Mouse (Mus musculus) myocyte (in vitro differentiated cells): ENCODE measurements around the gene Dlg2. TPM values are rescaled to one million over a fixed set of nuclear protein-coding genes. Genes with fewer than 3 reads are reported as not detected.

Source experiments
- H3K27me3 ChIP-seq: one replicate; pipeline ENCODE4 v1.6.1; 2011; ENCODE audit not compliant: control insufficient read depth, insufficient read depth, insufficient read length
- H3K36me3 ChIP-seq: one replicate; pipeline ENCODE4 v1.6.1; 2011; ENCODE audit not compliant: control insufficient read depth, insufficient read depth
- H3K4me2 ChIP-seq: one replicate; pipeline ENCODE4 v1.6.1; 2011; ENCODE audit warnings: low read depth, control low read depth
- H3K4me3 ChIP-seq: one replicate; pipeline ENCODE4 v1.5.1; 2011; ENCODE audit warnings: mild to moderate bottlenecking, control low read depth, moderate library complexity
- H3K79me2 ChIP-seq: one replicate; pipeline ENCODE4 v1.6.1; 2011; ENCODE audit not compliant: control insufficient read depth, insufficient read depth
- H3ac ChIP-seq: one replicate; pipeline ENCODE4 v1.6.1; 2011; ENCODE audit not compliant: control insufficient read depth, insufficient read length
- CEBPB ChIP-seq: IDR thresholded peaks from 2 replicates; pipeline ENCODE4 v1.6.1; 2011; ENCODE audit warnings: mild to moderate bottlenecking, moderate library complexity; ENCODE audit not compliant: poor library complexity, insufficient read depth, severe bottlenecking
- E2F4 ChIP-seq: IDR thresholded peaks from one replicate; pipeline ENCODE4 v1.6.1; 2011; ENCODE audit warnings: mild to moderate bottlenecking, control low read depth, moderate library complexity; ENCODE audit not compliant: insufficient read depth
- MAX ChIP-seq: IDR thresholded peaks from one replicate; pipeline ENCODE4 v1.6.1; 2011; ENCODE audit warnings: low read depth, mild to moderate bottlenecking, control low read depth
- MYOD1 ChIP-seq, 3 experiments: IDR thresholded peaks; one replicate each; pipeline ENCODE4 v1.6.1; 2011; ENCODE audit warnings: control low read depth in 2 of 3, low read depth in 2 of 3, mild to moderate bottlenecking in 2 of 3, moderate library complexity in 1 of 3; ENCODE audit not compliant: insufficient read length in 2 of 3, control insufficient read depth in 1 of 3
- MYOG ChIP-seq, 3 experiments: IDR thresholded peaks; one replicate each; pipeline ENCODE4 v1.6.1; 2011; ENCODE audit warnings: control low read depth in 2 of 3, low read depth in 2 of 3, mild to moderate bottlenecking in 2 of 3; ENCODE audit not compliant: insufficient read length in 2 of 3, control insufficient read depth in 1 of 3, insufficient read depth in 1 of 3
- POLR2A ChIP-seq: IDR thresholded peaks from one replicate; pipeline ENCODE4 v1.6.1; 2011; ENCODE audit warnings: low read depth, mild to moderate bottlenecking, control low read depth, moderate library complexity; ENCODE audit not compliant: insufficient read length
- POLR2AphosphoS2 ChIP-seq: IDR thresholded peaks from one replicate; pipeline ENCODE4 v1.6.1; 2011; ENCODE audit warnings: low read depth, control low read depth; ENCODE audit not compliant: insufficient read length
- REST ChIP-seq: IDR thresholded peaks from one replicate; pipeline ENCODE4 v1.6.1; 2011; ENCODE audit warnings: mild to moderate bottlenecking, control low read depth, moderate library complexity; ENCODE audit not compliant: insufficient read depth, insufficient read length
- SRF ChIP-seq: IDR thresholded peaks from one replicate; pipeline ENCODE4 v1.6.1; 2011; ENCODE audit warnings: low read depth; ENCODE audit not compliant: control insufficient read depth, insufficient read length
- TCF12 ChIP-seq: IDR thresholded peaks from one replicate; pipeline ENCODE4 v1.6.1; 2011; ENCODE audit warnings: mild to moderate bottlenecking, control low read depth; ENCODE audit not compliant: poor library complexity, insufficient read depth, severe bottlenecking
- TCF3 ChIP-seq: IDR thresholded peaks from one replicate; pipeline ENCODE4 v1.6.1; 2011; ENCODE audit warnings: low read depth, control low read depth; ENCODE audit not compliant: insufficient read length
- USF1 ChIP-seq: IDR thresholded peaks from one replicate; pipeline ENCODE4 v1.6.1; 2011; ENCODE audit warnings: low read depth, mild to moderate bottlenecking, control low read depth, moderate library complexity
- polyA plus RNA-seq: library from polyadenylated mRNA; unstranded; fragments of >200 nt; fragmentation: generic; extraction: Trizol; gene quantifications from one replicate; pipeline ENCODE4 v1.2.1, GENCODE M21; 2012; ENCODE audit warnings: missing spikeins

Dlg2 gene
- polyA plus RNA-seq, 1 experiment: 0.65 TPM

GRCm38 (mm10) chr7:91818004-91818403, 1341.5 kb downstream of the Dlg2 start:
- no peak overlapping the region for H3K4me2 ChIP-seq
- no peak overlapping the region for H3ac ChIP-seq
- H3K36me3 ChIP-seq: no peaks in the 10 kb centered on the region
- H3K79me2 ChIP-seq: no peaks in the 10 kb centered on the region
- no peak for TF ChIP-seq POLR2A
- TF ChIP-seq MYOD1 (IDR thresholded peaks at IDR 0.05; ENCODE audit: control insufficient read depth in 1 of 3, insufficient read length in 2 of 3, low read depth in 2 of 3): no peak
- TF ChIP-seq MAX: no peak
- no peak for TF ChIP-seq SRF
- no peak for TF ChIP-seq REST
- no peak for TF ChIP-seq E2F4
- no peak for TF ChIP-seq TCF3
- no peak for TF ChIP-seq MYOG (IDR thresholded peaks at IDR 0.05; ENCODE audit: control insufficient read depth in 1 of 3, insufficient read depth in 1 of 3, insufficient read length in 2 of 3, low read depth in 2 of 3)
- no peaks in the 10 kb centered on the region for H3K27me3 ChIP-seq
- H3K4me3 ChIP-seq: no peak overlapping the region

DNA sequence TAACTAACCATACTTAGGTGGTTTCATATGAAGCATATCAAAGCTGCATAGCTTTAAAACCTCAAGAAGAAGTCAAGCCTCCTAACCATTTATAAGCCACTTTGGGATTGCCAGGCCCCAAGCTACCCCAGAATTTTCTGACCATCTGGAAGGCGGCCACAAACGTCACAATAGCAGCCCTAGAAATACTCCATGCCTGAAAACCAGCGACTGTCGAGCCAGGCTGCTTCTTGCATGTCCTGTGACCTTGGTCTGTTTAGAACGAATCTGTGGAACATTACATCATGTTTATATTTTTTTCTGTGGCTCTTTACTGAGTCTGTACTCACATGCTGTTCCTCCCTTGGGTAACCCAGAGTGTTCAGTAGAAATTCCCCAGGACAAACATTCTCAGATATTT, 1355.7 kb downstream of the Dlg2 start:
- Histone ChIP-seq H3ac (no peak overlapping the region), H3K4me3 (no peak overlapping the region), H3K4me2 (no peak overlapping the region), H3K27me3 (no peaks in the 10 kb centered on the region), H3K79me2 (no peaks in the 10 kb centered on the region), H3K36me3 (no peaks in the 10 kb centered on the region)
- TF ChIP-seq SRF (no peak), CEBPB (no peak), REST (no peak), MAX (no peak), MYOD1 (IDR thresholded peaks at IDR 0.05; ENCODE audit: control insufficient read depth in 1 of 3, insufficient read length in 2 of 3, low read depth in 2 of 3) (no peak), TCF12 (no peak), POLR2AphosphoS2 (no peak)

DNA sequence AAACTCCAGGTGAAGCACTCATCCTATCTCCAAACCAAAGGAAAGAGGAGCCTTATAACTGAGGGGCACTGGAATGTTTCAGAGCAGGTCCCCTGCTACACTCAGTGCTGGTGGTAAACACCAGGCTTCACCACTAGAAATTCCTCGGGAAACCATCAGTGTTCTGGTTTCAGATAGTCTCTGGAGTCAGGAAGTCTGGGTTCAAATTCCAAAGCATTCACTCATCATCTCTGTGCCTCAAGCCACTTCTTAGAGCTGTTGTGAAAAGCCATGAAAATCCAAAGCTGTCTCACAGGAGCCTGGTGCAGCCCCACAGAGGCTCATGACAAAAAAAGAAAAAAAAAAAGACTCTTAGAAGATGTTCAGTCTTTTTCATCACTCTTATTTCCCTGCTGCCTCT, 1369.3 kb downstream of the Dlg2 start:
- H3K27me3 ChIP-seq: no peaks in the 10 kb centered on the region
- no peaks in the 10 kb centered on the region for H3K36me3 ChIP-seq
- H3K4me3 ChIP-seq: no peak overlapping the region
- no peak overlapping the region for H3ac ChIP-seq
- no peak overlapping the region for H3K4me2 ChIP-seq
- H3K79me2 ChIP-seq: no peaks in the 10 kb centered on the region
- TF ChIP-seq POLR2A: no peak
- TF ChIP-seq TCF3: no peak
- TF ChIP-seq MYOD1 (IDR thresholded peaks at IDR 0.05; ENCODE audit: control insufficient read depth in 1 of 3, insufficient read length in 2 of 3, low read depth in 2 of 3): no peak
- no peak for TF ChIP-seq MYOG (IDR thresholded peaks at IDR 0.05; ENCODE audit: control insufficient read depth in 1 of 3, insufficient read depth in 1 of 3, insufficient read length in 2 of 3, low read depth in 2 of 3)
- no peak for TF ChIP-seq MAX
- no peak for TF ChIP-seq CEBPB
- no peak for TF ChIP-seq E2F4
- TF ChIP-seq SRF: no peak
- TF ChIP-seq POLR2AphosphoS2: no peak
- TF ChIP-seq USF1: no peak
- no peak for TF ChIP-seq REST
- no peak for TF ChIP-seq TCF12

DNA sequence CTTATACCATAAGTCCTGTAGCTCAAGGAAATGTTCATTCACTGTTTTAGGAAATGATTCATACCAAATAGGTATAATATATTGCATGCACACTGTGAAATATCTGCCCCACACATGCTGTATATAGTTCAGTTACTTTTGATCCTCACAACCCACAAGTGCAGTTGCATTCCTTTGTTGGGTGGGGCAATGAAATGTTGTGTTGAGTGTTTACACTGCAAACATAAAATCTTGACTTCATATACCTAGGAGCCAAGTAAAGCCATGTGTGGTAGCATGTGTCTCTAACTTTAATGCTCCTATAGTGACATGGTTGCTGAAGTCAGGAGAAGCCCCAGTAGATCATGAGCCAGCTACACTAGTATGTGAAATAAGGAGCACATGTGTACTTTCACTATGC, 1372.9 kb downstream of the Dlg2 start:
- H3K79me2 ChIP-seq: no peaks in the 10 kb centered on the region
- no peak overlapping the region for H3K4me2 ChIP-seq
- H3ac ChIP-seq: no peak overlapping the region
- no peak overlapping the region for H3K4me3 ChIP-seq
- H3K27me3 ChIP-seq: no peaks in the 10 kb centered on the region
- no peaks in the 10 kb centered on the region for H3K36me3 ChIP-seq
- TF ChIP-seq SRF: no peak
- TF ChIP-seq TCF3: no peak
- TF ChIP-seq MYOG (IDR thresholded peaks at IDR 0.05; ENCODE audit: control insufficient read depth in 1 of 3, insufficient read depth in 1 of 3, insufficient read length in 2 of 3, low read depth in 2 of 3): no peak
- TF ChIP-seq USF1: no peak
- no peak for TF ChIP-seq POLR2A
- TF ChIP-seq E2F4: no peak
- no peak for TF ChIP-seq MAX
- no peak for TF ChIP-seq TCF12
- TF ChIP-seq MYOD1 (IDR thresholded peaks at IDR 0.05; ENCODE audit: control insufficient read depth in 1 of 3, insufficient read length in 2 of 3, low read depth in 2 of 3): no peak
- TF ChIP-seq REST: no peak
- TF ChIP-seq POLR2AphosphoS2: no peak

- no peak overlapping the region for H3ac ChIP-seq
- no peak overlapping the region for H3K4me2 ChIP-seq
- no peak overlapping the region for H3K4me3 ChIP-seq
- H3K27me3 ChIP-seq: no peaks in the 10 kb centered on the region
- H3K36me3 ChIP-seq: no peaks in the 10 kb centered on the region
- no peaks in the 10 kb centered on the region for H3K79me2 ChIP-seq
- TF ChIP-seq MYOG (IDR thresholded peaks at IDR 0.05; ENCODE audit: control insufficient read depth in 1 of 3, insufficient read depth in 1 of 3, insufficient read length in 2 of 3, low read depth in 2 of 3) (no peak), MAX (no peak), POLR2A (no peak), MYOD1 (IDR thresholded peaks at IDR 0.05; ENCODE audit: control insufficient read depth in 1 of 3, insufficient read length in 2 of 3, low read depth in 2 of 3) (no peak), SRF (no peak), CEBPB (no peak), USF1 (no peak), E2F4 (no peak), POLR2AphosphoS2 (no peak), TCF12 (no peak), REST (no peak), TCF3 (no peak)
Observed at GRCm38 (mm10) chr7:91853653-91854052, 1377.2 kb downstream of the Dlg2 start.
